Mouse (Mus musculus) liver, postnatal 0 days (tissue): ENCODE results near the gene Lcp1. TPM values are rescaled to one million over a fixed set of nuclear protein-coding genes. Genes with fewer than 3 reads are reported as not detected.

Source experiments
- ATAC-seq: fragments of 200-750 bp; cut with Nextera tagmentation; 2 replicates; pipeline ENCODE4 v1.8.0; 2017; ENCODE audit warnings: mild to moderate bottlenecking, moderate library complexity
- DNase-seq: peaks from one replicate; pipeline ENCODE4 v3.0.0-alpha.2; 2016
- H3K27ac ChIP-seq: fragments of 300-500 bp; sonication (generic); 2 replicates; pipeline ENCODE4 v1.5.1; 2014; ENCODE audit warnings: antibody characterized with exemption, moderate library complexity, mild to moderate bottlenecking, low read depth
- H3K27me3 ChIP-seq: fragments of 300-500 bp; sonication (generic); 2 replicates; pipeline ENCODE4 v1.6.1; 2014; ENCODE audit warnings: low read length, control low read depth, mixed read lengths; ENCODE audit not compliant: insufficient read depth
- H3K36me3 ChIP-seq: fragments of 300-500 bp; sonication (generic); replicated peaks from 2 replicates; pipeline ENCODE4 v1.6.1; 2014; ENCODE audit warnings: mild to moderate bottlenecking, control low read depth, low read length, moderate library complexity, mixed read lengths; ENCODE audit not compliant: insufficient read depth
- H3K4me1 ChIP-seq: fragments of 300-500 bp; sonication (generic); 2 replicates; pipeline ENCODE4 v1.6.1; 2014; ENCODE audit warnings: antibody characterized with exemption, mild to moderate bottlenecking, control low read depth; ENCODE audit not compliant: insufficient read depth
- H3K4me2 ChIP-seq: fragments of 300-500 bp; sonication (generic); 2 replicates; pipeline ENCODE4 v1.6.1; 2014; ENCODE audit warnings: low read depth, mild to moderate bottlenecking, low read length, moderate library complexity, mixed read lengths
- H3K4me3 ChIP-seq: fragments of 300-500 bp; sonication (generic); 2 replicates; pipeline ENCODE4 v1.5.1; 2014; ENCODE audit warnings: low read depth, low read length
- H3K9ac ChIP-seq: fragments of 300-500 bp; sonication (generic); replicated peaks from 2 replicates; pipeline ENCODE4 v1.6.1; 2014; ENCODE audit warnings: mild to moderate bottlenecking, moderate library complexity
- H3K9me3 ChIP-seq: fragments of 300-500 bp; sonication (generic); 2 replicates; pipeline ENCODE4 v1.6.1; 2016; ENCODE audit warnings: mild to moderate bottlenecking, control low read depth, low read length, mixed read lengths
- CTCF ChIP-seq: sonication (generic); IDR thresholded peaks from 2 replicates; pipeline ENCODE4 v1.5.1; 2016; ENCODE audit warnings: antibody characterized with exemption, low read depth
- EP300 ChIP-seq: IDR thresholded peaks from 2 replicates; pipeline ENCODE4 v1.6.1; 2016; ENCODE audit warnings: antibody characterized with exemption, low read depth, mild to moderate bottlenecking
- WGBS: fragments of 180-500 bp; shearing (Covaris S2); extraction: QIAGEN DNeasy Blood & Tissue Kit; methylation state at CpG from one replicate; pipeline ENCODE4 v1.1.7; 2014; ENCODE audit not compliant: insufficient replicate concordance; 5-methylcytosine and 5-hydroxymethylcytosine counted together
- polyA plus RNA-seq: library from polyadenylated mRNA; unstranded; fragments of >200 nt; fragmentation: Nextera tagmentation; extraction: Ambion mirVana; gene quantifications from 2 replicates; pipeline ENCODE4 v1.2.1, GENCODE M21; 2015

The Lcp1 gene
- polyA plus RNA-seq, 1 experiment from 2014 or later: 45.5 TPM

- ATAC-seq (no peak), DNase-seq (no peak)
- Histone ChIP-seq H3K4me2 (no peak overlapping the region), H3K9ac (no peak overlapping the region), H3K27me3 (no peaks in the 10 kb centered on the region), H3K36me3 (peaks cover 37% of the 10 kb centered on the region), H3K9me3 (no peaks in the 10 kb centered on the region; the same call in 1 of the 2 replicates), H3K4me1 (no peaks in the 10 kb centered on the region), H3K27ac (no peak overlapping the region), H3K4me3 (no peak overlapping the region)
- 90% methylated on average over 4 of the region's 4 CpGs for WGBS
- TF ChIP-seq EP300 (no peak), CTCF (no peak)
These were observed 75.4 kb downstream of the Lcp1 start for GRCm38 (mm10) chr14:75206307-75206706.

DNA sequence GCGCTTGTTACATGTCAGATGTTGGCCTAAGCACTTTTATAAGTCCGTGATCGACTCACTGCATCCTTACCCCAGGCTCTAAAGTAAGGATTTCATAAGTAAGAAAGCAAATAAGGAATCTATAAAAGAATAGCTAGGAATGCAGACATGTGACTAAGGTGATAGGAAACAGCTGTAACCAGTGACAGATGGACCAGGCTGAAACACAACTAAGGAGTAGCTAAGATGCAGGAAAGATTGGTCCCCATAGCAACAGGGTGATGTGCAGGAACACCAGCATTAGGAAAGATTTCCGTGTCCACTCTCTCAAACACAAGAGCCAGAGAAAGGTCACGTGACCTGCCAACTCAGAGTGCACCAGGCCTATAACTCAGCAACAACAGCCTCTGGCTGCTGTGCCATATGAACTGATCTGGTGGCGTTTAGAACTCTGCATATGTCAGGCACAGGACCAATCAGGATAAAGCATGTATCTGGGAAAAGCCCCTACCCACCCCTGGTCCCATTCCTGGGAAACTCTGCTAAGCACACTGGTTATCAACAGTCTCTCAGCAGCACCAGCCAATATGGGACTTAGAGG lies 77.8 kb downstream of the Lcp1 start:
- H3K9ac ChIP-seq: no peak overlapping the region
- peaks cover 35% of the 10 kb centered on the region for H3K36me3 ChIP-seq
- TF ChIP-seq CTCF (no peak), EP300 (no peak)
- H3K27me3 ChIP-seq: no peaks in the 10 kb centered on the region
- no peak overlapping the region for H3K4me2 ChIP-seq
- H3K4me1 ChIP-seq: no peaks in the 10 kb centered on the region
- no peak overlapping the region for H3K27ac ChIP-seq
- DNase-seq (no peak), ATAC-seq (no peak)
- WGBS: 81% methylated on average over 6 of the region's 6 CpGs
- H3K9me3 ChIP-seq: no peaks in the 10 kb centered on the region
- no peak overlapping the region for H3K4me3 ChIP-seq

- Histone ChIP-seq H3K36me3 (peaks cover 39% of the 10 kb centered on the region), H3K27ac (no peak overlapping the region), H3K4me2 (no peak overlapping the region), H3K9ac (no peak overlapping the region), H3K4me3 (no peak overlapping the region), H3K9me3 (no peaks in the 10 kb centered on the region), H3K4me1 (no peaks in the 10 kb centered on the region), H3K27me3 (no peaks in the 10 kb centered on the region)
- DNase-seq (no peak), ATAC-seq (no peak)
- TF ChIP-seq EP300 (no peak), CTCF (no peak)
- 83% methylated on average over 11 of the region's 11 CpGs for WGBS
These were observed 82.9 kb downstream of the Lcp1 start for GRCm38 (mm10) chr14:75213752-75214151.

GRCm38 (mm10) chr14:75218843-75219242 lies 87.9 kb downstream of the Lcp1 start:
- Histone ChIP-seq H3K27ac (no peak overlapping the region), H3K4me3 (no peak overlapping the region), H3K27me3 (no peaks in the 10 kb centered on the region), H3K4me1 (peaks cover 5% of the 10 kb centered on the region), H3K9ac (no peak overlapping the region), H3K36me3 (peaks cover 27% of the 10 kb centered on the region), H3K9me3 (no peaks in the 10 kb centered on the region), H3K4me2 (no peak overlapping the region)
- WGBS: 80% methylated on average over 2 of the region's 2 CpGs
- DNase-seq (no peak), ATAC-seq (no peak)
- TF ChIP-seq CTCF: no peak
- TF ChIP-seq EP300: no peak

GRCm38 (mm10) chr14:75219250-75219913 lies 88.5 kb downstream of the Lcp1 start:
- Histone ChIP-seq H3K9me3 (no peaks in the 10 kb centered on the region), H3K9ac (no peak overlapping the region), H3K27ac (no peak overlapping the region), H3K4me3 (no peak overlapping the region), H3K27me3 (no peaks in the 10 kb centered on the region), H3K4me1 (peaks cover 5% of the 10 kb centered on the region), H3K4me2 (no peak overlapping the region), H3K36me3 (peaks cover 29% of the 10 kb centered on the region)
- TF ChIP-seq CTCF (no peak), EP300 (no peak)
- ATAC-seq: no peak
- WGBS: 66% methylated on average over 5 of the region's 5 CpGs
- no peak for DNase-seq

DNA sequence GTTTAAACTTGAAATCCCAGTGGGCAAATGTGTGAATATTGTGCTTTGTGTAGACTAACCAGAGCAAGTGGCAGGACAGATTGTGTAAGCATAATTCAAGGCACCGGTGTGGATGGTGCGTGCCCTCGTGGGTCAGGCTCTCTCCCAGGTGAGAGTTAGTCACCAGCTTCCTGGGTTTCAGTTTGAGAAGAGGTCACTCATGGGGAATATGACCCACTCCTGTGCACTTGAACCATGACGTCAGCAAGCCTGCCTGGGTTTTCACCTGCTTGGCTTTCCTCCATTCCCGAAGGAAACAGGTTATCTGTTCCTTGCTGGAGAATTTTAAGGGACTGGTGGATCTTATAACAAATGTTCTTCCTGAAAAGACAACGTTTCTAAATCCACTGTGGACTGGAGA lies 91.5 kb downstream of the Lcp1 start:
- no peak for ATAC-seq

More for the DNA sequence above, 91.5 kb downstream of the Lcp1 start:
- H3K9me3 ChIP-seq: no peaks in the 10 kb centered on the region
- peaks cover 30% of the 10 kb centered on the region for H3K36me3 ChIP-seq
- no peak overlapping the region for H3K9ac ChIP-seq
- H3K27me3 ChIP-seq: no peaks in the 10 kb centered on the region
- no peak overlapping the region for H3K27ac ChIP-seq
- WGBS: 80% methylated on average over 6 of the region's 6 CpGs
- H3K4me2 ChIP-seq: no peak overlapping the region
- peaks cover 5% of the 10 kb centered on the region for H3K4me1 ChIP-seq
- no peak for DNase-seq
- TF ChIP-seq CTCF: no peak
- TF ChIP-seq EP300: no peak
- no peak overlapping the region for H3K4me3 ChIP-seq
